Mouse (Mus musculus): ENCODE data around the gene Gm10406. TPM values are rescaled to one million over a fixed set of nuclear protein-coding genes. Genes with fewer than 3 reads are reported as not detected.
"Not testable (repeated sequence)": the region's sequence is repeated elsewhere in the genome, so short reads cannot be mapped to it uniquely, and the experiment has no call there.

The Gm10406 gene
- total RNA-seq (2021) (not detected), polyA plus RNA-seq (2012; rRNA removed) (0.33 TPM in 1 of 2 replicates, not detected in the other)
- long read RNA-seq: 0 reads

DNA sequence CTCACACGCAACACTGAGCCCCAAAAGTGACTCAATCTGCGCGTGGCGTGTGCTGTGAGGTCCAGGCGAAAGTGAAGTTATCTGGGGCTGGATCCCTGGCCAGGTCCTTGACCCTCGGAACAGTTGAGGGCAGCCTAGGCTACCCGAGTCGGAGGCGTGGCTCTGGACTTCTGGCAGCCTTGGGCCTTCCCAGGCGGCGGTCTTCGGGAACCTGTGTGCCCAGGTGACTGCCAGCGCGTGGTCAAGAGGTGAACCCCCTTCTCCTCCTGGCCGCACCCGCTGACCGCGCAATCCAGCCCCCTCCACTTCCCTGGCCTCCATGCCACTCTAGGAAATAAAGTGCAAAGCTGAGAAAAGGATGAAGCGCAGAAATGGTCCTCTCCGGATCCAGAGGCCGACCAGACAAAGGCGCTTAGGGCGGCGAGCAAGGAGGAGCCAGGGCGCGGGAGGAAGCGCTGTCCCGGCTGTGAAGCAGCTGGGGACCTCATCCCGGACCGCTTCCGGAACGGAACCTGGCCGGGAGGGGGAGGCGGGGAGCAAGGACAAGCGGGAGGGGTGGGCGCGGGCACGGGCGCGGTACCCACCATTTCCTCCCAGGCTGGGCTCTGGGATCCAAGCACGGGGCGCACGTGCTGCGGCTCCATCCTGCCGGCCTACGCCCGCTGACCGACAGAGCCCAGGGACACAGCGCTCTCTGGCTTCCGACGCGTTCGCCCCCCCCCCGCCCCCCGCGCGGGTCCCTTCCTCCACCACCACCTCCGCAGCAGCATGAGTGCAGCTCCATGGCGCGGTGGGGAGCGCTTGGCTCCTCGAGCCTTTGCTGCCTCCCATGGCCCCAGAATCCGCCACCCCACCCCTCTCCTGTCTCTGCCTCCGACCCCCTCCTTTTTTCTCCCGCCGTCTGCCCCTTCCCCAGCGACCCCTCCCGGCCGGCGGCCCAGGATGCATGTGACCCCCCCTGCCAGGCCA, at the start of gene Gm10406:
TSS of gene Gm10406 (minus strand) at position 669 of the 969 bp plus-strand sequence.
- Histone ChIP-seq H3K9ac (ENCODE audit: low read depth, low read length) (peak within 1 kb of the TSS; percentile 67), H3K4me3 (peak within 1 kb of the TSS; percentile 29)
- WGBS: 1% methylated on average over 51 of the region's 70 CpGs
- H3K27me3 ChIP-seq (ENCODE audit: control insufficient read depth, insufficient read depth, low read length); H3K79me2 ChIP-seq (replicated peaks; ENCODE audit: control insufficient read depth, insufficient read depth, low read length); H3K27ac ChIP-seq; intact Hi-C loops (cut with DNase I); H3K36me3 ChIP-seq (ENCODE audit: control insufficient read depth, insufficient read depth, low read length); H3K4me1 ChIP-seq (ENCODE audit: control insufficient read depth, insufficient read depth, low read length): not testable (repeated sequence)
- peak; percentile 61 to 67 for DNase-seq

DNA sequence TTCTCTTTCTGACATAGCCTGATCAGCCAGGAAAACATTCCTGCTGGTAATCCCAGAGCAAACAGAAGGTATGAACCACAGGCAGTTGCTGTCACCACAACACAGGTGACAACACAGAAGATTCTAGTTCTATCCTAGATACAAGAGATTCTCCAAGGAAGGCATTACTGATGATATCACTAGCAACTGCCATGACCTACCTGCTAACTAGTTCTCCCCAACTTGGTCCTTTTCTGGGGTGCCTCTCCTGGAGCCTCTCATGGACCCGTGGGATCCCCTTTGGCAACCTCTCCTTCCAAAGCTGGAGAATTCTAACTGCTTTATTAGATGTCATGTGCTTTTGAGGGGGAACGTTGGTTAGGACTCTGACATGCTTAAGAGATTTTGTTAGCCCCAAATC, 17.6 kb upstream of the Gm10406 start, which contains the start of gene Gm3685:
TSS of gene Gm3685 (minus strand) at position 101 of the 400 bp plus-strand sequence.
- H3K27ac ChIP-seq; H3K9ac ChIP-seq (ENCODE audit: low read depth, low read length); DNase-seq; H3K4me1 ChIP-seq (ENCODE audit: control insufficient read depth, insufficient read depth, low read length); intact Hi-C loops (cut with DNase I); H3K27me3 ChIP-seq (ENCODE audit: control insufficient read depth, insufficient read depth, low read length); H3K79me2 ChIP-seq (replicated peaks; ENCODE audit: control insufficient read depth, insufficient read depth, low read length); H3K4me3 ChIP-seq; H3K36me3 ChIP-seq (ENCODE audit: control insufficient read depth, insufficient read depth, low read length): not testable (repeated sequence)
- no CpG with 5 or more reads among the region's 2 CpGs for WGBS

DNA sequence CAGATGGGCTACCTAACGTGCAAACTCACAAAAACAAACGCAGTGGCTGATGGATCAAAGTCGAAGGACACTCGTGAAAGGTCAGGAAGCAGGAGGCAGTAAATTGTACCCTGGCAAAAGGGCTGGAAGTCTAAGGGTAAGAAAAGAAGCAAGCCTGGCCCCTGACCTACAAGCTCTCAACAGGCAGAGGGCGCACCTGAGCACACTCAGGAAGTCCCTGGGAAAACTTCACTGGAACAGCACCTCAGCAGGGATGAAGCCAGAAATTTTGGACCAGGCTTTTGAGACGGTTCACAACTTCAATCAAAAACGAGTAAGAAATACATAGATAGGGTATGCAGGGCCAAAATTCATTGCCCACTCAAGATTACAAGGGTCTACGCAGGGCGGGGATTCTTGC, 975 bp downstream of the Gm10406 start:
- H3K4me3 ChIP-seq; H3K27me3 ChIP-seq (ENCODE audit: control insufficient read depth, insufficient read depth, low read length); H3K79me2 ChIP-seq (replicated peaks; ENCODE audit: control insufficient read depth, insufficient read depth, low read length); H3K36me3 ChIP-seq (ENCODE audit: control insufficient read depth, insufficient read depth, low read length); H3K4me1 ChIP-seq (ENCODE audit: control insufficient read depth, insufficient read depth, low read length); H3K27ac ChIP-seq; H3K9ac ChIP-seq (ENCODE audit: low read depth, low read length); intact Hi-C loops (cut with DNase I): not testable (repeated sequence)
- 7% methylated on average over 9 of the region's 9 CpGs for WGBS
- peak; percentile 3 to 13 for DNase-seq
- TF ChIP-seq CTCF (IDR thresholded peaks at IDR 0.05): peak; percentile 59

DNA sequence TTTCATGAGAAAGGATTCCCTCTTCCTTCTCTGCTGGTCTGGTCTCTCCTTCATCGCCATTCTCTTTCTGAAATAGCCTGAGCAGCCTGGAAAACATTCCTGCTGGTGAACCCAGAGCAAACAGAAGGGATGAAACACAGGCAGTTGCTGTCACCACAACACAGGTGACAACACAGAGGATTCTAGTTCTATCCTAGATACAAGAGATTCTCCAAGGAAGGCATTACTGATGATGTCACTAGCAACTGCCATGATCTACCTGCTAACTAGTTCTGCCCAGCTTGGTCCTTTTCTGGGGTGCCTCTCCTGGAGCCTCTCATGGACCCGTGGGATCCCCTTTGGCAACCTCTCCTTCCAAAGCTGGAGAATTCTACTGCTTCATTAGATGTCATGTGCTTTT, 53.5 kb downstream of the Gm10406 start, which contains the start of gene Gm6356:
TSS of gene Gm6356 (minus strand) at position 101 of the 400 bp plus-strand sequence.
- H3K4me3 ChIP-seq; H3K27ac ChIP-seq; DNase-seq; H3K4me1 ChIP-seq (ENCODE audit: control insufficient read depth, insufficient read depth, low read length); H3K9ac ChIP-seq (ENCODE audit: low read depth, low read length); H3K36me3 ChIP-seq (ENCODE audit: control insufficient read depth, insufficient read depth, low read length); H3K79me2 ChIP-seq (replicated peaks; ENCODE audit: control insufficient read depth, insufficient read depth, low read length); intact Hi-C loops (cut with DNase I); H3K27me3 ChIP-seq (ENCODE audit: control insufficient read depth, insufficient read depth, low read length): not testable (repeated sequence)
- WGBS: 28% methylated on average over 1 of the region's 2 CpGs

Other genes starting within 250 kb of the Gm10406 start
- not detected for gene Gm3642, start 187.1 kb downstream of the Gm10406 start, total RNA-seq (2021)
- gene Gm3642, start 187.1 kb downstream of the Gm10406 start, polyA plus RNA-seq (2012; rRNA removed): not detected in 2 replicates
- gene Gm3667, start 137.5 kb downstream of the Gm10406 start, total RNA-seq (2021): not detected
- gene Gm3667, start 137.5 kb downstream of the Gm10406 start, polyA plus RNA-seq (2012; rRNA removed): 0.25 TPM in 1 of 2 replicates, not detected in the other
- not detected for gene Gm6356, start 53.6 kb downstream of the Gm10406 start, total RNA-seq (2021)
- not detected in 2 replicates for gene Gm6356, start 53.6 kb downstream of the Gm10406 start, polyA plus RNA-seq (2012; rRNA removed)
- gene Gm3685, start 17.5 kb upstream of the Gm10406 start, total RNA-seq (2021): not detected
- gene Gm3685, start 17.5 kb upstream of the Gm10406 start, polyA plus RNA-seq (2012; rRNA removed): not detected in 2 replicates
- under 1 TPM in 1 of 2 experiments, not detected in 1; 0.30 TPM for gene Gm3696, start 73.2 kb upstream of the Gm10406 start, total RNA-seq (2021)
- not detected in 2 replicates for gene Gm3696, start 73.2 kb upstream of the Gm10406 start, polyA plus RNA-seq (2012; rRNA removed)
- gene Gm6676, start 98.0 kb upstream of the Gm10406 start, total RNA-seq (2021): not detected
- not detected in 2 replicates for gene Gm6676, start 98.0 kb upstream of the Gm10406 start, polyA plus RNA-seq (2012; rRNA removed)
- under 1 TPM in 1 of 2 experiments, not detected in 1; 0.11 TPM for gene Gm3512, start 147.1 kb upstream of the Gm10406 start, total RNA-seq (2021)
- gene Gm3512, start 147.1 kb upstream of the Gm10406 start, polyA plus RNA-seq (2012; rRNA removed): 0.21 TPM in 1 of 2 replicates, not detected in the other
- not detected for gene Gm16434, start 167.1 kb upstream of the Gm10406 start, total RNA-seq (2021)
- not detected in 2 replicates for gene Gm16434, start 167.1 kb upstream of the Gm10406 start, polyA plus RNA-seq (2012; rRNA removed)
- gene Gm3727, start 237.3 kb upstream of the Gm10406 start, total RNA-seq (2021): not detected
- not detected in 2 replicates for gene Gm3727, start 237.3 kb upstream of the Gm10406 start, polyA plus RNA-seq (2012; rRNA removed)